Mouse (Mus musculus): ENCODE results near the gene Pax3.

Pax3 gene

GRCm38 (mm10) chr1:78196751-78197311 lies at the start of gene Pax3:
Gene Pax3 (minus strand): TSS chr1:78197134.
- no peak for DNase-seq (ENCODE audit: low spot score in 2 of 2)

GRCm38 (mm10) chr1:78234306-78234705 lies 37.4 kb upstream of the Pax3 start:
- DNase-seq (ENCODE audit: low spot score in 2 of 2), result no peak

GRCm38 (mm10) chr1:78231901-78232546 lies 35.1 kb upstream of the Pax3 start:
- DNase-seq (ENCODE audit: low spot score in 2 of 2), result no peak

GRCm38 (mm10) chr1:78229801-78230200 lies 32.9 kb upstream of the Pax3 start:
- DNase-seq (ENCODE audit: low spot score in 2 of 2), result no peak

GRCm38 (mm10) chr1:78228771-78229170 lies 31.8 kb upstream of the Pax3 start:
- no peak for DNase-seq (ENCODE audit: low spot score in 2 of 2)

GRCm38 (mm10) chr1:78218057-78218780 lies 21.3 kb upstream of the Pax3 start:
- no peak for DNase-seq (ENCODE audit: low spot score in 2 of 2)

- no peak for DNase-seq (ENCODE audit: low spot score in 2 of 2)
These were observed 20.5 kb upstream of the Pax3 start for GRCm38 (mm10) chr1:78217151-78218034.

GRCm38 (mm10) chr1:78216509-78217141 lies 19.7 kb upstream of the Pax3 start:
- DNase-seq (ENCODE audit: low spot score in 2 of 2), result no peak

GRCm38 (mm10) chr1:78215749-78216508 lies 19.0 kb upstream of the Pax3 start:
- no peak for DNase-seq (ENCODE audit: low spot score in 2 of 2)

- no peak for DNase-seq (ENCODE audit: low spot score in 2 of 2)
These were observed 14.1 kb upstream of the Pax3 start for GRCm38 (mm10) chr1:78211041-78211440.

- no peak for DNase-seq (ENCODE audit: low spot score in 2 of 2)
These were observed 13.6 kb upstream of the Pax3 start for GRCm38 (mm10) chr1:78210568-78210967.

- DNase-seq (ENCODE audit: low spot score in 2 of 2), result no peak
These were observed 11.4 kb upstream of the Pax3 start for GRCm38 (mm10) chr1:78208281-78208814.

GRCm38 (mm10) chr1:78204341-78204740 lies 7.4 kb upstream of the Pax3 start:
- no peak for DNase-seq (ENCODE audit: low spot score in 2 of 2)

GRCm38 (mm10) chr1:78203622-78204211 lies 6.8 kb upstream of the Pax3 start:
- no peak for DNase-seq (ENCODE audit: low spot score in 2 of 2)

- no peak for DNase-seq (ENCODE audit: low spot score in 2 of 2)
These were observed 6.2 kb upstream of the Pax3 start for GRCm38 (mm10) chr1:78203086-78203614.

GRCm38 (mm10) chr1:78202466-78203085 lies 5.6 kb upstream of the Pax3 start:
- no peak for DNase-seq (ENCODE audit: low spot score in 2 of 2)

- no peak for DNase-seq (ENCODE audit: low spot score in 2 of 2)
These were observed 4.5 kb upstream of the Pax3 start for GRCm38 (mm10) chr1:78201251-78202010.

GRCm38 (mm10) chr1:78200191-78200590 lies 3.3 kb upstream of the Pax3 start:
- no peak for DNase-seq (ENCODE audit: low spot score in 2 of 2)

GRCm38 (mm10) chr1:78199221-78199620 lies 2.3 kb upstream of the Pax3 start:
- no peak for DNase-seq (ENCODE audit: low spot score in 2 of 2)
